Mouse (Mus musculus) left cerebral cortex, postnatal 36 days (tissue): ENCODE results near the gene Klhl5. TPM values are rescaled to one million over a fixed set of nuclear protein-coding genes. Genes with fewer than 3 reads are reported as not detected.
A peak's percentile ranks its signal among the peaks of the same experiment; 100 is the strongest.
"Not testable (repeated sequence)": the region's sequence is repeated elsewhere in the genome, so short reads cannot be mapped to it uniquely, and the experiment has no call there.

ENCODE experiments used
- DNase-seq, 2 experiments: peaks; one replicate each; pipeline ENCODE4 v3.0.0; 2021 to 2022; ENCODE audit warnings: low spot score in 2 of 2, mixed read lengths in 1 of 2
- intact Hi-C: fragments of 180-260 bp; cut with DNase I; formaldehyde crosslinking; loops from one replicate; pipeline ENCODE4 v1.15.1; 2025
- total RNA-seq, 2 experiments: library from RNA; stranded (reverse); gene quantifications; 2 replicates each; pipeline ENCODE4 v1.2.3; 2021

The Klhl5 gene
- total RNA-seq, 2 experiments from 2014 or later, result 39.5 to 41.9 TPM

DNA sequence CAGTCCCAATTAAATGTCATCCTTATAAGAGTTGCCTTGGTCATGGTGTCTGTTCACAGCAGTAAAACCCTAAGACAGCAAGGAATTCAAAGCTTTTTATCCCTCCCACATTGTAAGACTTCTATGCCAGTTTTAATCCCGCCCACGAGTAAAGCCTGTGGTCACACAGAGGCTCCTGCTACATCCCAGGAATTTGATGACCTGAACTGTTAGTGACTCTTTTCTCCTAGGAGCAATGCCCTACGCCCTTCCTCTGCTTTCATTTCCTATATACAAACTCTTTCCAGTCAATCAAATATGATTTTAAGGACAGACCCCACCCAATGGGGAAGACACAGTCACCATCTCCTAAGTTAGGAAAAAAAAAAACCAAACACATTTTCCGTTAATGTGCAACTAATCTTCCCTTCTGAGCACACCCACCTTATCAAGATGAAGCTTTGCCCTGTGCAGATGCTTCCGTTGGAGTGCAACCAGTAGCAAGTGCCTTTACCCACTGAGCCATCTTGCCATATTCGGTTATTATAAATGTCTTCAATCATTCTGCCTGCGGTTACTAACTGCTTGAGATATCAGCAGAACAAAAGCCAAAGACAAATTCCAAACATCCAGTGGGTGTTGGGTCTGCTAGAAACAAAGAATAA is 12.3 kb upstream of the Klhl5 start:
- intact Hi-C loops, result no loop called here
- no peak for DNase-seq

- no peak for DNase-seq
- intact Hi-C loops, result no loop called here
These were observed 11.3 kb upstream of the Klhl5 start for GRCm38 (mm10) chr5:65096082-65096481.

DNA sequence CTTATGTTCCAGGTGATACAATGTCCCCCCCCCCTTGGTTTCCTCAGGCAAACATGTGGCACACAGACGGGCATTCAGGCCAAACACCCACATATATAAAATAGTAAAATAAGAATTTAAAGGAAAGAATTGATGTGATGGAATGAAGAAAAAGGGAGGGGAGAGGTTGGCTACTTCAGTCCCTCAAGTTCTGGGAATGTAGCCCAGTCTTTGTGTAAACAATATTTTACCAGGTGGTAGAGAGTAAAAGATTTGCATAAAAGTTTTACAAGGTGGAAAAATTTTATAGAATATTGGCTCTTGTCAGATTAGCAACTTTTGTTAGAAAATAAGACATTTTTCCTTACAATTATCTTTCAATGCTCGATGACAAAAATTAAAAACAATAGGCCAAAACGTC is 10.5 kb upstream of the Klhl5 start:
- DNase-seq, result no peak
- intact Hi-C loops, result no loop called here

GRCm38 (mm10) chr5:65097457-65097856 is 9.9 kb upstream of the Klhl5 start:
- intact Hi-C loops, result no loop called here
- DNase-seq, result no peak

GRCm38 (mm10) chr5:65100002-65100401 is 7.3 kb upstream of the Klhl5 start:
- intact Hi-C loops, result no loop called here
- DNase-seq, result no peak

DNA sequence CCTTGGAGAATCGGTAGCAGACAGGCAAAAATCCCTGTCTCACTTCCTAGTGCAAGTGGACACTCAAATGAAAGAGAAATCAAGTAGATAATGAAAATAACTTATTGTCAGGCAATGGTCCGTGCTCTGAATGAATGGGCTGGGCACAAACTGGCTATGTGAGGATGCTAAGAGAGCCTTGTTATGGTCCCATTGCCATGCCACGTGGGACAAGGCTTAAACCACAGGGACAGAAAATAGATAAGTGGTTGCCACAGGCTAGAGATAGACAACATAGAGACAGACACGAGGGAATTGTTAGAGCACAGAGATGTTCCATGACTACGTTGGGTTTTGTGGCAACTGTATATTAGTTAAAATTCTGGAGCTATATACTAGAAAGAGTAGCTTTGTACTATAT is 6.1 kb upstream of the Klhl5 start:
- no peak for DNase-seq
- intact Hi-C loops, result no loop called here

GRCm38 (mm10) chr5:65101621-65102020 is 5.7 kb upstream of the Klhl5 start:
- no peak for DNase-seq
- intact Hi-C loops, result no loop called here

- DNase-seq, result no peak
- intact Hi-C loops, result no loop called here
These were observed 5.2 kb upstream of the Klhl5 start for GRCm38 (mm10) chr5:65102026-65102640.

DNA sequence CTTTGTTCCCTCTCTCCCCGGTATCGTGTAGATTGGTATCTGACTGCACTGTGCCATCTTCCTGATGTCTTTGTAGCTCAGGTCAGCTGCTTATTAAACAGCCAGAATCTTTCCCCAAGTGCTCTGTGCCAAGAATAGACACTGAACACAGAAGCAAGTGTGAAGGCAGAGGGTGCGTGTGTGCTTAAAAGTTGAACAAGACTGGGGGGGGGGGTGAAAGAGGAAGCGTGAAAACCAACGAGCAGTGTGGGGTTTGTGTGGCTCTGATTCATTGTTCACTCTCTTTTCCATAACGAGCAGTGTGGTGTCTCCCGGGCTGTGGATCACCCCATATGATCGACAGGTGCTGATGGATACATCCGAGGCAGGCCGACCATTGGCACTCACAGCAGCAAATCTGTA is 4.7 kb upstream of the Klhl5 start:
- DNase-seq, result no peak
- intact Hi-C loops, result no loop called here

DNA sequence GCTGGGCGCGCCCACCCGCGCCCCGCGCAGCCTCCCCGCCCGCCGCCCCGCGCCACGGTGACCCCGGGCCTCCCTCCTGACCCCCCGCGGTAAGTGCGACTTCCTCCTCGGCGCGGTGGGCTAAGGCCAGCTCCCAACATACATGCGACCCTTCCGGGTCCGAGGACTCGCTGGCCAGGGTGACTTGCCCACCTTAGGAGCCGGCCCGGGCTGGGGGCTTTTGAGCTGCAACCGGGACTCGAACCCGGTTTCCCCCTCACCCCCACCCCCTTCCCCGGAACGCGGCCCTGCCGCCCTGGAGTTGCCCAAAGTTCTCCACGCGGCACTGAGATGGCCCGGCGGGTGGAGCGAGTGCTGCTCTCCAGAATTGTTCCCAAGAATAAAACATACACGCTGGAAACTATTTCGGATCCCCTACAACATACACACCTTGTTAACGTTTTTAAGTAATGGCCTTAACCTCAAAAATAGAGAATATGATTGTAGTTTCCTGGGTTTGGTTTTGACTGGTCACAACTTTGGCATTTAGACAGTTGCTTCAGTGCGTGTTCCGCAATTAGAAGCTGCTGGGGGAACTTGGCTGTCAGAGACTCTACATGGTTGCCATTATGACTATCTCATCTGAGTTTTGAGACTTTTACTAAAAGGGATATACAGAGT is 564 bp downstream of the Klhl5 start:
- DNase-seq, result no peak
- intact Hi-C loops, result loop anchor here (1.0 kb wide), 1 partner anchor 23 kb away; no protein-coding TSS in a partner anchor

DNA sequence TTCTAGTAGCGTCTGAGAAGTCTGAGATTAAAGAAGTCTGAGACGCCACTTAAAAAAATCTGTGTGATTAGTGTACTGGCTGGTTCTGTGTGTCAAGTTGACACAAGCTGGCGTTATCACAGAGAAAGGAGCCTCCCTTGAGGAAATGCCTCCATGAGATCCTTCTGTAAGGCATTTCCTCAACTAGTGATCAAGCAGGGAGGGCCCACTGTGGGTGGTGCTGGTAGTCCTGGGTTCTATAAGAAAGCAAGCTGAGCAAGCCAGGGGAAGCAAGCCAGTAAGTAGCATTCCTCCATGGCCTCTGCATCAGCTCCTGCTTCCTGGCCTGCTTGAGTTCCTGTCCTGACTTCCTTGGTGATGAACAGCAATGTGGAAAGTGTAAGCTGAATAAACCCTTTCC is 4.9 kb downstream of the Klhl5 start:
- DNase-seq, intact Hi-C loops: not testable (repeated sequence)

DNA sequence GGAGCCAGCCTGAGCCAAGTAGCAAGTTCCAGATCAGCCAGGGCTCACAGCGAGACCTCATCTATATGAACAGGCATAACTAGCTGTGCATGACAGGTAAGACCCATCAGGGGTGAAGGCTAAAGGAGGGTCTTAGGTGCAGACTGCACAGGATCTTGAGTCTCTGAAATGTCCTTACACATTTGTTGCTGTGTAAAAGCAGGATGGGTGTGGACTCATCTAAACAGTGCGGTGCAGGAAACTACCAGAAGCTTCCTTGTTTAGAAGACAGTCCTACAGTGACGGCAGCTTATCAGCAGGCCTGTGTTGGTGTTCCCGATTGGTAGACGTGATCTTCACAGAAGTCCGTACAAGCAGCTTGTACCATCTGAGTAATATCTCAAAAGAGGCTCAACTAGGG is 6.0 kb downstream of the Klhl5 start:
- intact Hi-C loops, result no loop called here
- DNase-seq, result no peak

- DNase-seq, result no peak
- intact Hi-C loops, result no loop called here
These were observed 9.4 kb downstream of the Klhl5 start for GRCm38 (mm10) chr5:65116789-65117188.

DNA sequence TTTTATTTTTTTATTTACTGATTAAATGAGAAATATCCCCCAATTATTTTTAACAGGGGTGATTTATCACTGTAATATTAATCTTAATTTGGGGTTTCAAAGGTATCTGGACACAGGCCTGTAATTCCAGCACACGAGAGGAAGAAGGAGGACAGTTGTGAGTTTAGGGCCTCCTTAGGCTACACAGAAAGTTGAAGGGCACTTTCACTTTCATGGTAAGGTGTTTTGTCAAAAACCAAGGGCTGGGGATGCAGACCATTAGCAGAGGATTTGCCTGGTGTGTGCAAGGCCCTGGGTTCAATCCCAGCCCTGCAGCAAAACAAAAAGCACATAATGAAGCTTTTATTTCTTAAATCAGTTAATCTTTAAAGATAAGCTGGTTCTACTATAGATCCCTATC is 12.2 kb downstream of the Klhl5 start:
- DNase-seq, result no peak
- intact Hi-C loops, result no loop called here

DNA sequence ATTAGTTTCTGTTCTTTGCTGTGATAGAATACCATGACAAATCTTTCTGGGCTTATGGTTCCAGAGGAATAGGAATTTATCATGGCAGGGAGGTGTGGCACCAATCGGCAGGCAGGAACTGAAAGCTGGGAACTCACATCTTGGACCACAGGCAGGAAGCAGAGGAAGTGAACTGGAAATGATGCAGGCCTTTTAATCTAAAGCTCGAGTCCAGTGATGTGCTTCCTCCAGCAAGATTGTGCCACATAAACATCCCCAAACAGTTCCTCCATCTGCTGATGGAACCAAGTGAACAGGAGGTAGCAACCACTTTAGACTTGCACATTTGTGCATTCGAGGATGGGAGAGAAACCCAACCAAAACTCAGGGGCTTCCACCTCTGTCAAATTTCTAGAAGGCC is 12.6 kb downstream of the Klhl5 start:
- intact Hi-C loops, result no loop called here
- no peak for DNase-seq

DNA sequence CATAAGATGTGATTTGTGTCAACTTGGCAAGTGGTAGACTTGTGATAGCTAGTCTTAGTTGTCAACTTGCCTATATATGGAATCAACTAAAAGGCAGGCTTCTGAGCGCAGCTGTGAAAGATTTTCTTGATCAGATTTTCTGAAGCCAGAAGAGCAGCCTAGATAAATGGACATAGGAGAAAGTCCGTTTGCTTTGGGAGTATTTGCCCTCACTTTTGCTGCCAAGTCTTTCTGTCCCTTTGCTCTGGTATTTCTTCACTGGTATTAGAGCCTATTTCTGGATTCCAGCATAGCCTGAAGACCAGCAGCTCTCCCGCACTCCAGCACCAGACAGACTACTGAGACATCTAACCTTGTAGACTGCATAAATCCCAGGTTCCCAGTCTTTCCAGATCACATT is 15.3 kb downstream of the Klhl5 start:
- intact Hi-C loops, result no loop called here
- DNase-seq, result no peak

GRCm38 (mm10) chr5:65126137-65126536 is 18.8 kb downstream of the Klhl5 start:
- intact Hi-C loops, result no loop called here
- no peak for DNase-seq

GRCm38 (mm10) chr5:65128481-65128880 is 21.1 kb downstream of the Klhl5 start:
- intact Hi-C loops, result no loop called here
- no peak for DNase-seq

- peak; percentile 11 to 23 for DNase-seq
- intact Hi-C loops, result loop anchor here (1.0 to 5.0 kb wide), 2 partner anchors 23 to 72 kb away; partner anchors contain the start of gene Klhl5
These were observed 23.3 kb downstream of the Klhl5 start for GRCm38 (mm10) chr5:65130528-65131210.

- intact Hi-C loops, result loop anchor here (1.0 to 5.0 kb wide), 2 partner anchors 24 to 71 kb away; partner anchors contain the start of gene Klhl5
- peak; percentile 24 to 37 for DNase-seq
These were observed 24.0 kb downstream of the Klhl5 start for GRCm38 (mm10) chr5:65131211-65131879.
